Comparison of ENCODE assay signal across 13 mouse cellular contexts in genomic region chr7:79831585-79831984, GRCm38 (mm10). TPM values are rescaled to one million over a fixed set of nuclear protein-coding genes. Genes with fewer than 3 reads are reported as not detected.
DNase-seq lines count a peak whose midpoint lies in the region; ATAC-seq and TF ChIP-seq lines count a peak whose summit lies in the region.
"Had no signal": no experiment of that assay in that cellular context is flagged by ENCODE, and none has a peak within 500 bp of the region (broad histone marks: within the 10 kb centered on the region; RNA-seq: fewer than 3 reads in every experiment).

No protein-coding gene starts in this region.

- TF ChIP-seq POLR2A in small intestine, adult 2 months (IDR thresholded peaks at IDR 0.05; ENCODE audit: low read depth, low read length) = no peak

- no peaks in the 10 kb centered on the region for H3K36me3 ChIP-seq in heart, embryonic 16.5 days (ENCODE audit: control insufficient read depth, insufficient read depth)
- peaks cover 74% of the 10 kb centered on the region for H3K36me3 ChIP-seq in small intestine, adult 2 months (ENCODE audit: control insufficient read depth, insufficient read depth, low read length)

- peak; percentile 26 for DNase-seq in kidney, adult 18-20 months
- DNase-seq in kidney, adult 11 months = no peak
- DNase-seq in kidney, postnatal 25 days = peak; percentile 58 to 65
- no peak for DNase-seq in layer of hippocampus, adult 9-10 months (ENCODE audit: low spot score)
- DNase-seq: cerebellum, adult 8-10 months had no signal

- 46% methylated on average over 6 of the region's 6 CpGs for WGBS in heart, embryonic 16.5 days
- WGBS in small intestine, adult 2 months = 64% methylated on average over 6 of the region's 6 CpGs

- H3K9me3 ChIP-seq in heart, embryonic 16.5 days (replicated peaks; ENCODE audit: control insufficient read depth, low read length) = no peaks in the 10 kb centered on the region
- H3K9me3 ChIP-seq: liver, embryonic 15.5 days had no signal

- TF ChIP-seq CTCF in small intestine, adult 2 months (IDR thresholded peaks at IDR 0.05; ENCODE audit: extremely low read depth, insufficient read length, insufficient replicate concordance, low read depth, low read length) = no peak

- H3K27me3 ChIP-seq in heart, embryonic 16.5 days (ENCODE audit: control insufficient read depth, insufficient read depth, low read length) = no peaks in the 10 kb centered on the region
- H3K27me3 ChIP-seq in small intestine, adult 2 months (ENCODE audit: control insufficient read depth, insufficient read depth, low read length) = no peaks in the 10 kb centered on the region
- H3K27me3 ChIP-seq: liver, embryonic 15.5 days had no signal

- H3K4me2 ChIP-seq in heart, embryonic 16.5 days (ENCODE audit: low read depth, low read length) = no peak overlapping the region
- H3K4me2 ChIP-seq: liver, embryonic 15.5 days had no signal

- no peaks in the 10 kb centered on the region for H3K4me1 ChIP-seq in heart, embryonic 16.5 days (ENCODE audit: control insufficient read depth, insufficient read depth, low read length)
- H3K4me1 ChIP-seq in small intestine, adult 2 months (ENCODE audit: control insufficient read depth, insufficient read depth, insufficient read length, low read length) = peaks cover 14% of the 10 kb centered on the region; the same call in 1 of the 2 replicates
- H3K4me1 ChIP-seq: liver, embryonic 15.5 days had no signal

- no peak for ATAC-seq in heart, embryonic 16.5 days (replicated peaks; ENCODE audit: extremely low read depth, insufficient read depth, low FRiP score)
- no peak for ATAC-seq in erythroblast, adult 5-6 weeks (replicated peaks; ENCODE audit: low FRiP score, poor library complexity, severe bottlenecking)
- ATAC-seq in activated CD4-positive, CD25-positive, alpha-beta regulatory T cell, adult 4 months = no peak

- no peak overlapping the region for H3K9ac ChIP-seq in heart, embryonic 16.5 days (ENCODE audit: low read length)
- H3K9ac ChIP-seq: liver, embryonic 15.5 days had no signal

- peak overlapping the region; percentile 39 for H3K27ac ChIP-seq in heart, embryonic 16.5 days (ENCODE audit: low read length)
- H3K27ac ChIP-seq in small intestine, adult 2 months (ENCODE audit: insufficient read depth, low read depth, low read length) = peak overlapping the region; percentile 13; the same call in 1 of the 2 replicates
- H3K27ac ChIP-seq: liver, embryonic 15.5 days had no signal

- no peak overlapping the region for H3K4me3 ChIP-seq in heart, embryonic 16.5 days (ENCODE audit: low read length)
- H3K4me3 ChIP-seq in small intestine, adult 2 months (ENCODE audit: low read depth, low read length) = peak overlapping the region; percentile 33
- H3K4me3 ChIP-seq: erythroblast, embryonic 14.5 days; liver, embryonic 15.5 days; myocyte had no signal

RNA-seq across cellular contexts. Expression of gene Mesp2, which starts 21.1 kb away (rescaled TPM):
- polyA plus RNA-seq in heart, embryonic 16.5 days (2015; fragmentation: Nextera tagmentation; extraction: Ambion mirVana) = 0.18 and 0.31 TPM in 2 replicates
- polyA plus RNA-seq in small intestine, adult 2 months (2012; rRNA removed) = 0.33 TPM in 2 replicates
- total RNA-seq in erythroblast, adult 5-6 weeks (2015; ENCODE audit: low replicate concordance) = not detected in 2 replicates
- total RNA-seq in erythroblast, adult 5-6 weeks (2017; ENCODE audit: low replicate concordance) = not detected in 2 replicates
- polyA plus RNA-seq in activated CD4-positive, CD25-positive, alpha-beta regulatory T cell, adult 4 months (2017; shearing (Covaris generic)) = not detected
- polyA plus RNA-seq: erythroblast, embryonic 14.5 days; liver, embryonic 15.5 days; myocyte had no signal

RNA-seq across cellular contexts. Expression of gene Anpep, which starts 29.3 kb away (rescaled TPM):
- 9.1 and 19.1 TPM in 2 replicates for polyA plus RNA-seq in heart, embryonic 16.5 days (2015; fragmentation: Nextera tagmentation; extraction: Ambion mirVana)
- 1,432 and 7,549 TPM in 2 replicates for polyA plus RNA-seq in small intestine, adult 2 months (2012; rRNA removed)
- 1.3 TPM in 1 of 2 replicates, not detected in the other for total RNA-seq in erythroblast, adult 5-6 weeks (2015; ENCODE audit: low replicate concordance)
- 0.26 TPM in 1 of 2 replicates, not detected in the other for total RNA-seq in erythroblast, adult 5-6 weeks (2017; ENCODE audit: low replicate concordance)
- not detected for polyA plus RNA-seq in activated CD4-positive, CD25-positive, alpha-beta regulatory T cell, adult 4 months (2017; shearing (Covaris generic))

RNA-seq across cellular contexts. Expression of gene Mesp1, which starts 38.0 kb away (rescaled TPM):
- polyA plus RNA-seq in heart, embryonic 16.5 days (2015; fragmentation: Nextera tagmentation; extraction: Ambion mirVana) = not detected in 2 replicates
- polyA plus RNA-seq in small intestine, adult 2 months (2012; rRNA removed) = 0.28 and 1.2 TPM in 2 replicates
- total RNA-seq in erythroblast, adult 5-6 weeks (2015; ENCODE audit: low replicate concordance) = not detected in 2 replicates
- total RNA-seq in erythroblast, adult 5-6 weeks (2017; ENCODE audit: low replicate concordance) = 1.0 TPM in 1 of 2 replicates, not detected in the other
- polyA plus RNA-seq in activated CD4-positive, CD25-positive, alpha-beta regulatory T cell, adult 4 months (2017; shearing (Covaris generic)) = not detected
- total RNA-seq: gastrocnemius, postnatal 4 days had no signal
- polyA plus RNA-seq: liver, embryonic 15.5 days; myocyte had no signal

Comparison
In these comparisons a context has a peak if more than half of its experiments do, and no peak if none do; other contexts are left out.
1. DNase-seq: peak in kidney, adult 18-20 months (single experiment) and kidney, postnatal 25 days (2 of 2); none in kidney, adult 11 months (single experiment) and layer of hippocampus, adult 9-10 months (single experiment).
2. RNA of gene Anpep, which starts 29.3 kb away (polyA plus RNA-seq): 1,432 to 7,549 TPM in small intestine, adult 2 months; 9.1 to 19.1 TPM in heart, embryonic 16.5 days and not detected in activated CD4-positive, CD25-positive, alpha-beta regulatory T cell, adult 4 months; every median in the first group is over 10 times any median in the second.